Mouse (Mus musculus) adrenal gland, postnatal 10 days (tissue): Measurements from ENCODE around the gene Iqschfp. TPM values are rescaled to one million over a fixed set of nuclear protein-coding genes. Genes with fewer than 3 reads are reported as not detected.
A peak's percentile ranks its signal among the peaks of the same experiment; 100 is the strongest.

Source experiments
- DNase-seq: peaks from one replicate; pipeline ENCODE4 v3.0.0; 2021; ENCODE audit warnings: mixed read lengths
- total RNA-seq, 2 experiments: library from RNA; stranded (reverse); gene quantifications; 2 replicates each; pipeline ENCODE4 v1.2.3; 2021

Gene Iqschfp
- total RNA-seq, 2 experiments from 2014 or later = not detected

GRCm38 (mm10) chr3:68604962-68605361, 712.9 kb downstream of the Iqschfp start:
- no peak for DNase-seq

DNA sequence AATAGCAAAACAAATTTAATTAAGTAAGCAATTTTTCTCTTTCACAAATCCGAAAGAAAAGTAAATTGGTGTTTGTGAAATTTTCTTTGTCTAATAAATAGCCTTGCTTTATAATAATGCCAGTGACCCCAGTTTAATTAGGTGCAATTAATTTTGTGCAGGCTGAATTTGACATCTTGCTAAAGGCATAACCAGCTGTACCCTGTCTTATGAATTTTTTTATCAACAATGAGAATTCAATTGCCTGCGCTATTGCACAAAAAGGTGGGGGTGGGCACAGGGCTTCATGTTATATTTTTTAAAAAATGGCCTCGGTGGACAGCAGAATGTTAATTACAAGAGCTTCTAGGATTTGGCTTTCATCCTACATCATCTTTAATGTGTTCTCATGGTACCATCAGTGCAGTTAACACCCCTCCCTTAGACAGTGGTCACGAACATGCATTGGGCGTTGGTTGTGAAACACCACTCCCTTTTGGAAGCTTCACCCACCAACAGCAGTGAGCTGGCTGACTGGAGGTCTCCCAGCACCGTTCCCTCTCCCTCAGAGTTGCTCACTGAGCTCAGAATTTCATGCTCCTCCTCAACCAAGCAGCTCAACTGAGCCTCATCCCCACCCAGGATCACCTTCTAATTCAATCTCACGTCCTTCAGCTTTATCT, 714.0 kb downstream of the Iqschfp start:
- DNase-seq = no peak

GRCm38 (mm10) chr3:68606730-68607129, 714.7 kb downstream of the Iqschfp start:
- no peak for DNase-seq

- no peak for DNase-seq
Measured at GRCm38 (mm10) chr3:68607336-68607735, 715.3 kb downstream of the Iqschfp start.

DNA sequence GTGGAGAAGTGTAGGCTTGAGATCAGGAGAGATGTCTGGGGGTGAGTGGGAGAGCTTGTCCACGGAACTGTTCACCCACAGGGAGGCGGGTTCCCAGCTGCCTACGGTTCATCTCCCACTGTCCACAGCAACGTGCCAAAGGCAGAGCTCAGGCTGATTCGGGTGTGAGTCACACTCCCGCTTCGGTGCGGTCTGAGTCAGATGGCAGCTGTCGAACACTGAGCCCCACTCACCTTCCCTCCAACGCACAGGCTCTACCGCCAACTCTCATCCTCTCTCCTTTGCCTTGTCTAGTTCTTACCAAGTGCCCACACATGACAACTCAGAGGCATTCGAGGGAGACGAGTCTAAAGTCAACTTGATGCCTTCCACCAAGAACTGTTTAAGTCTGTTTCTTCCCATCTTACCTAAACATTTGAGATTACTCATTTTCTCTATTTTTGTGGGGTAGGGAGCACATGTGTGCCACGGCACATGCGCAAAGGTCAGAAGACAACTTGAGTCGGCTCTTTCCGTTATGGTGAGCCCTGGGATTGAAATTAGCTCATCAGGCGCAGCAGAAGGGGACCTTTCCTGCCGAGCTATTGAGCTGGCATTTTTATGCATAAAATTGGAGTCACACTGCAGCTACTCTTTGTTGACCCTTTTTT, 716.9 kb downstream of the Iqschfp start:
- DNase-seq = peak; percentile 43

GRCm38 (mm10) chr3:68610011-68610410, 718.0 kb downstream of the Iqschfp start:
- DNase-seq = no peak

GRCm38 (mm10) chr3:68610598-68611261, 718.7 kb downstream of the Iqschfp start:
- no peak for DNase-seq

DNA sequence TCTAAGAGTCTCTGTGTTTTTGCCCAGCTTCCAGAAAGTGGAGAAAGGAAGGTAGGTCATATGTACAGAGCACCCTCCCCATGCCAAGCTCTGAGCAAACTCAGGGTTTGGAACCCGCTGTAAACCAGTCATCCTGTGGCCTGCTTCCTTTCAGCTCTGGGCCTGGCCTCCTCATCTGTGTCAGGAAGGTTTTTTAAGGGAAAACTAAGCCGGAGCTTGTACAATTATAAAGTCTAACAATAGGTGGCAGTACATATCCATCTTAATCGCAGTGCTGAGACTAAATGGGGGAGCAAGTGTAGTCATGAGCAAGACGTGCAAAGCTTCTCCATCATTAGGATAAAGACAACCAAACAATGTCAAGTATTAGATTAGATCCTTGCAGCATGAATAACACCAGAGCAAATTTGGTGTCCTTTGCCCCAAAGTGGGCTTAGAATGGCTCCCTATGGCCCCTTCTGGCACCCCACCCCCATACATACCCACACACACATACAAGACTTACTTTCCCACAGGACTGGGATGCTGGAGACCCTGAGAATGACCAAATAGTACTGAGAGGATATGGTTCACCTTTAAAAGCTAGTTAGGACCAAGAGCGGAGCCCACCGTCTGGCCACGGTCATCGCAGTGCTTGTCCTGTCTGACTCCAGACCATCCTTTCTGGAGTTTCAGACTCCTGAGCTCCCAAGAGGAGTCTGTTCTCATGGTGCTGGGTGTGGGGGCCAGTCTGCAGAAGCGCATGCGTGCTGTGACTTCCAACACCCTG, 723.2 kb downstream of the Iqschfp start:
- DNase-seq = no peak

DNA sequence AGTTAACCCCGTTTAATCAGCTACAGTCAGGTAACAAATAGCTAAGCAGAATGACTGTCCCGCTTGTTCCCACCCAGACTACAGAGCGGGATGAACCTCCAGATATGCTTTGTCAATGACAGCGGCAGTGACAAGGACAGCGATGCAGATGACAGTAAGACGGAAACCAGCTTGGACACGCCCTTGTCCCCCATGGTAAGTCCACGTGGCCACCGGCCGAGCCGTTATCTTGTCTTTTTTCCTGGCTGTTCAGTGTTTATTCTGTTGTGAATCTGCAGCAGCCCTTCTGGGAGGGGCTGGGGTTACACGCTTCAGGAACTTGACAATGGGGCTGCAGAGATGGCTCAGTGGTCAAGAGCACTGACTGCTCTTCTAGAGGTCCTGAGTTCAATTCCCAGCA, 724.3 kb downstream of the Iqschfp start:
- no peak for DNase-seq

GRCm38 (mm10) chr3:68617708-68618107, 725.7 kb downstream of the Iqschfp start:
- no peak for DNase-seq

- DNase-seq = no peak
Measured at GRCm38 (mm10) chr3:68619097-68619496, 727.1 kb downstream of the Iqschfp start.

DNA sequence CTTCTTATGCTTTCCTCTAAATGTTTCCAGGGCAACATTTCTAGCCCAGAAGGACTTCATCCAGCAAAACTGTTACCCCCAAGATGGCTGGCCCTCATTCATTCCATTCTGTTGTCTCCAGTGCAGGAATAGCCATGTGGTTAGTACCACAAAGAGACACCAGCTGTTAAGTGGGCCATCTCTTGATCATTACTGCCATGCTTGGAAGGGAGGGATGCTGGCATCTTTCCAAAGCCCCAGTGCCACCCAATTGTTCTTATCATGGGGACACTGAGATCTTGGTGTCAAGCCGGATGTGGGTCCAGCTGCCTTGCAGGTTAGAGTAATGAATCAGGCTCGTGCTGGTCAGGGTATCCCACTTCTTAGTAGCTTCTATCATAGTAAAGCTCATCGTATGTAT, 729.9 kb downstream of the Iqschfp start:
- no peak for DNase-seq

DNA sequence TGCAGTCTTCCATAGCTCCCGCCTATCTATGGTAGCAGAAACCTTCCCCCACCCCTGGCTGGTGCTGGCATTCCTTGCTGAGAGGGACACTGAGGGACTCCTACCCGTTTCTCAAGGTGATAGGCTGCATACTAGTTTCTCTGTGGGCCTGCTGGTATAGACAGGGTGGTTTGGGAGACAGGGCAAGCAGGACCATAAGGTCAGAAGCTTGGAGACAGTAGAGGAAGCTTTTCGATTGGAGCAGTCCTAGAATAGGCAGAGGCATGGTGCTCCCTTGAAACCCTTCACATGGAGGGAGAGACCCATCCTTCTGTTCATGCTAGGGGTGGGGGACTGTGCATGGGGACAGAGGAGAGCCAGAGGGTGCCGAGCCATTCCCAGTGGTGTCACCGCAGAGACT, 731.0 kb downstream of the Iqschfp start:
- no peak for DNase-seq

DNA sequence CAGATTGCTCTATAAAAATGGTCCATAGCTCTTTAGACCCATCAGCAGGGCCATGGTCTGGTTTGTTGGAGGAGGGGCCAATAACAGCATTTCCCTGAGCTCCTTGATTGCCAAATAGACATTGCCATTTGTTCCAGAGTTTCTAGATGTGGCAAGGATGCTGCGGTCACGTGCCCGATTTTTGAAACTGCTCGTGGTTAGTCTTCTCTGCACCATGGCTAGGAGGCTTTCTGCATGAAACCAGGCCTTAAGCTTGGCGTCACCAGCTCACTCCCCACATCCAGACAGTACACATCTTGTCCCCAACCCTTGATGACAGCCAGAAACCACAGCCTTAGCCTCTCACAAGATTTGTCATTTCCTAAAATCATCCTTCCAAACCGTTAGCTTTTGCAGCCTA, 732.4 kb downstream of the Iqschfp start:
- no peak for DNase-seq

DNA sequence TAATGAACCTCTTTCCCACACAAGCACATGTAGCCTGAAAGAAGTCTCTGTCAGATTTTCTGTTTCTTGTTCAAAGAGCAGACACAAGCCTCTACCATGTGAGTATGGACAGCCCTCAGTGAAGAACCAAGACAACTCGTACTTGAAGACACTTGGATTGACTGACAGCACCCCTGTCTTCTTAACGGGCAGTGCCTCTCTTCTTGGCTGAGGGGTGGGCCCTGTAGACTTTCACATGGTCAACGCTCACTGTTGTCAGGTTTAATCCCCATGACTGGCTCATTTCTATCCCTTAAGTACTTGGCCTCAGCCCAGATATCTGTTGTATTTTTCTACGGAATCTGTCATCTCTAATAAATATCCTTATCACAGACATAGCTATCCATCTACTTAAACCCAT, 738.2 kb downstream of the Iqschfp start:
- DNase-seq = no peak

GRCm38 (mm10) chr3:68630821-68631220, 738.8 kb downstream of the Iqschfp start:
- no peak for DNase-seq

DNA sequence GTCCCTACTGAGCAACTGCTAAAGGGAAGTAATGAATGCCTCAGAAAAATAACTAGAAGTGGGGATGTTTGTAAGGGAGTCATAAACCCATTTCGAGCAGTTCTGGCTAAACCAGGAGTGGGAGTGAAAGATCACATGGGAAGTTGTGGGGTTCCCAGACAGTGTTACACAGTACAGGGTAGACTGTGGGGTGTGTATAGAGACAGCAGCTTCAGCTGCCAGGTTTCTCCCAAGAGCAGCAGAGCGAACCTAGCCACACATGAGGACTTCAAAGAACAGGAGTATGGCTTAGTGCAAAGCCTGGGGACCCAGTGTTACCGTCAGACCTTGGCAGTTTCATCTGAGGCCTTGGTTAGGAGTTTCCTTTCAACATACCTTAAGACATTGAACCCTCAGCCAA, 740.7 kb downstream of the Iqschfp start:
- no peak for DNase-seq

GRCm38 (mm10) chr3:68633577-68633976, 741.5 kb downstream of the Iqschfp start:
- DNase-seq = no peak

DNA sequence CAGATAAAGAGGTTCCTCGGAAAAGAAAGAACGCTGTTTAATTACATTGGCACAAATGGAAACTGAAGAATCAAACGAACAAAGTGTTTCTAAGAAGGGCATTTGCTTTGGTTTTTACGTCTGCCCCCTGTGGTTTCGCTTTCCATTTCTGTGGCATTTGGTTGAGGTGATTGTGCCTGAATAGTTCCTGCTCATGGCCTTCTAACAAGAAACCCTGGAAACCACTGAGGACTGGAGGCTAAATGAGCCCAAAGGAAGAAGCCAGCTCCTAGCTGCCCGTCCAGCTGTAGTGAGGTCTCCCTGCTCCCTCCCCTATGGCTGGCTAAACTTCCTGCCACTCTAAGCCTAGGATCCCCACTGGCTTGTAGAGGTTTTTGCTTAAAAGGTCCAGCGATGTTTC, 745.9 kb downstream of the Iqschfp start:
- DNase-seq = no peak

- no peak for DNase-seq
Measured at GRCm38 (mm10) chr3:68638703-68639102, 746.7 kb downstream of the Iqschfp start.

- DNase-seq = no peak
Measured at GRCm38 (mm10) chr3:68642935-68643334, 750.9 kb downstream of the Iqschfp start.

DNA sequence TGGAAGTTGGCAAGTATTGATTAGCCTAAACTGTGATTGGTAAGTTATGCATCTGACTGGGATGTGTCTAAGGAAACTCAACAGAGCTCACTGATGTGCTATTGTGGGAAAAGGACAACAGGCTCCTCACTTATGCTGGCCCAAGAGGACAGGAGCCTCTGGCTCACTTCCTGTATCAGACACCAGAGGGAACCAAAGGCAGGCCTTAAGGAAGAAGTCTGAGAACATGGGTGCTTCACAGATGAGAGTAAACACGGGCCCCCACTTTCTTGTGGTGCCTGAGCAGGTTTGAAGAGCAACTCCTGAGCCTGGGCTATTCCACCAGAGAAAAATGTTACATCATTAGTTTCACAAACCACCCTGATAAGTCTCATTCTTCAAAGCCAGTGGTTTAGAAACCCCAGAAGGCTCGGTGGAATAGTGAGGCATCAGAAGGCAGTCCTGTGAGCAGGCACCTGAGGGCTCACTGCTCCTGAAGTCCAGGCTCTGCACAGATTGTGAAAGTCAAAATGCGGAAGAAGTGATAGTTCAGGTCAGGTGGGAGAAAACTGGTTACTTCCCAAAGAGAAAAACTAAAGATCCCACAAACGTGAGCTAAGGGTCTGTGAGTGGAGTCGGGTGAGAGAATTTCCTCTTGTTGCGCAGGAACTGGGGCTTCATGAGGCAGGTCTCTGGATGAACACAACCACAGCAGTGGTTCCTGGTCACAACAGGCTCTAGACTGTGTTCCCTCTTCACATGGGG, 754.5 kb downstream of the Iqschfp start:
- DNase-seq = peak; percentile 24
